Mouse (Mus musculus) kidney, embryonic 16.5 days (tissue): ENCODE results near the gene Tbc1d5. TPM values are rescaled to one million over a fixed set of nuclear protein-coding genes. Genes with fewer than 3 reads are reported as not detected.
A peak's percentile ranks its signal among the peaks of the same experiment; 100 is the strongest.

Experiments
- ATAC-seq: fragments of 200-750 bp; cut with Nextera tagmentation; 2 replicates; pipeline ENCODE4 v1.8.0; 2017; ENCODE audit warnings: moderate TSS enrichment; ENCODE audit not compliant: low FRiP score, low TSS enrichment
- H3K27ac ChIP-seq: fragments of 300-500 bp; sonication (generic); 2 replicates; pipeline ENCODE4 v1.5.1; 2014; ENCODE audit warnings: low read length
- H3K27me3 ChIP-seq: fragments of 300-500 bp; sonication (generic); 2 replicates; pipeline ENCODE4 v1.6.1; 2014; ENCODE audit warnings: low read length, control low read depth, mixed read lengths; ENCODE audit not compliant: insufficient read depth
- H3K36me3 ChIP-seq: fragments of 300-500 bp; sonication (generic); 2 replicates; pipeline ENCODE4 v1.6.1; 2014; ENCODE audit warnings: low read length, control low read depth, mixed read lengths; ENCODE audit not compliant: insufficient read depth
- H3K4me1 ChIP-seq: fragments of 300-500 bp; sonication (generic); 2 replicates; pipeline ENCODE4 v1.6.1; 2014; ENCODE audit warnings: low read length, control low read depth, mixed read lengths; ENCODE audit not compliant: insufficient read depth
- H3K4me2 ChIP-seq: fragments of 300-500 bp; sonication (generic); replicated peaks from 2 replicates; pipeline ENCODE4 v1.6.1; 2014; ENCODE audit warnings: low read depth, low read length
- H3K4me3 ChIP-seq: fragments of 300-500 bp; sonication (generic); 2 replicates; pipeline ENCODE4 v1.5.1; 2014; ENCODE audit warnings: mild to moderate bottlenecking, low read length
- H3K9ac ChIP-seq: fragments of 300-500 bp; sonication (generic); replicated peaks from 2 replicates; pipeline ENCODE4 v1.6.1; 2014; ENCODE audit warnings: low read length
- H3K9me3 ChIP-seq: fragments of 300-500 bp; sonication (generic); 2 replicates; pipeline ENCODE4 v1.6.1; 2016; ENCODE audit warnings: low read length, control low read depth
- WGBS: fragments of 180-500 bp; shearing (Covaris S2); extraction: QIAGEN DNeasy Blood & Tissue Kit; methylation state at CpG from one replicate; pipeline ENCODE4 v1.1.7; 2014; 5-methylcytosine and 5-hydroxymethylcytosine counted together
- polyA plus RNA-seq: library from polyadenylated mRNA; unstranded; fragments of >200 nt; fragmentation: Nextera tagmentation; extraction: Ambion mirVana; gene quantifications from 2 replicates; pipeline ENCODE4 v1.2.1, GENCODE M21; 2015

The Tbc1d5 gene
- polyA plus RNA-seq, 1 experiment from 2014 or later = 12.2 TPM

GRCm38 (mm10) chr17:51191381-51191780 lies 12.2 kb upstream of the Tbc1d5 start:
- H3K9ac ChIP-seq = no peak overlapping the region
- WGBS = 89% methylated on average over 1 of the region's 1 CpGs
- no peak overlapping the region for H3K4me2 ChIP-seq
- no peak for ATAC-seq
- H3K27ac ChIP-seq = no peak overlapping the region
- no peaks in the 10 kb centered on the region for H3K27me3 ChIP-seq
- H3K4me1 ChIP-seq = no peaks in the 10 kb centered on the region
- H3K4me3 ChIP-seq = no peak overlapping the region
- H3K36me3 ChIP-seq = no peaks in the 10 kb centered on the region
- no peaks in the 10 kb centered on the region for H3K9me3 ChIP-seq

GRCm38 (mm10) chr17:51182715-51183114 lies 3.6 kb upstream of the Tbc1d5 start:
- 85% methylated on average over 2 of the region's 2 CpGs for WGBS
- H3K36me3 ChIP-seq = no peaks in the 10 kb centered on the region
- no peak for ATAC-seq

GRCm38 (mm10) chr17:51178491-51179194 lies 509 bp downstream of the Tbc1d5 start:
- Histone ChIP-seq H3K4me2 (peak overlapping the region; percentile 79), H3K27ac (peak overlapping the region; percentile 92), H3K27me3 (no peaks in the 10 kb centered on the region), H3K36me3 (no peaks in the 10 kb centered on the region), H3K4me3 (peak overlapping the region; percentile 61), H3K4me1 (peaks cover 9% of the 10 kb centered on the region), H3K9me3 (no peaks in the 10 kb centered on the region), H3K9ac (peak overlapping the region; percentile 94)
- peak; percentile 86 for ATAC-seq
- under 1% methylated on average over 54 of the region's 59 CpGs for WGBS

More at GRCm38 (mm10) chr17:51182715-51183114, 3.6 kb upstream of the Tbc1d5 start:
- H3K4me3 ChIP-seq = no peak overlapping the region
- H3K27ac ChIP-seq = no peak overlapping the region
- H3K9ac ChIP-seq = no peak overlapping the region
- no peak overlapping the region for H3K4me2 ChIP-seq
- H3K9me3 ChIP-seq = no peaks in the 10 kb centered on the region
- no peaks in the 10 kb centered on the region for H3K27me3 ChIP-seq
- peaks cover 6% of the 10 kb centered on the region for H3K4me1 ChIP-seq

- Histone ChIP-seq H3K9me3 (no peaks in the 10 kb centered on the region), H3K27me3 (no peaks in the 10 kb centered on the region), H3K4me3 (peak overlapping the region; percentile 61), H3K9ac (peak overlapping the region; percentile 94), H3K36me3 (no peaks in the 10 kb centered on the region), H3K4me2 (peak overlapping the region; percentile 79), H3K4me1 (peaks cover 9% of the 10 kb centered on the region), H3K27ac (peak overlapping the region; percentile 92; the same call in 1 of the 2 replicates)
- no peak for ATAC-seq
- WGBS = 46% methylated on average over 6 of the region's 6 CpGs
Measured at GRCm38 (mm10) chr17:51177923-51178322, 1.2 kb downstream of the Tbc1d5 start.

GRCm38 (mm10) chr17:51172332-51172731 lies 6.8 kb downstream of the Tbc1d5 start:
- 91% methylated on average over 1 of the region's 1 CpGs for WGBS
- H3K27me3 ChIP-seq = no peaks in the 10 kb centered on the region
- H3K36me3 ChIP-seq = no peaks in the 10 kb centered on the region
- H3K9ac ChIP-seq = no peak overlapping the region
- no peak for ATAC-seq
- H3K4me3 ChIP-seq = no peak overlapping the region
- no peak overlapping the region for H3K27ac ChIP-seq
- no peak overlapping the region for H3K4me2 ChIP-seq
- no peaks in the 10 kb centered on the region for H3K9me3 ChIP-seq
- no peaks in the 10 kb centered on the region for H3K4me1 ChIP-seq

- H3K4me2 ChIP-seq = no peak overlapping the region
- 94% methylated on average over 3 of the region's 3 CpGs for WGBS
- ATAC-seq = no peak
Measured at GRCm38 (mm10) chr17:51171504-51171903, 7.6 kb downstream of the Tbc1d5 start.

GRCm38 (mm10) chr17:51169911-51170310 lies 9.2 kb downstream of the Tbc1d5 start:
- H3K9me3 ChIP-seq = no peaks in the 10 kb centered on the region
- WGBS = 83% methylated on average over 4 of the region's 4 CpGs
- H3K4me3 ChIP-seq = no peak overlapping the region
- no peak overlapping the region for H3K9ac ChIP-seq
- H3K4me1 ChIP-seq = no peaks in the 10 kb centered on the region
- H3K27ac ChIP-seq = no peak overlapping the region
- H3K27me3 ChIP-seq = no peaks in the 10 kb centered on the region
- H3K36me3 ChIP-seq = no peaks in the 10 kb centered on the region
- no peak overlapping the region for H3K4me2 ChIP-seq
- ATAC-seq = no peak

More at GRCm38 (mm10) chr17:51171504-51171903, 7.6 kb downstream of the Tbc1d5 start:
- no peaks in the 10 kb centered on the region for H3K27me3 ChIP-seq
- no peak overlapping the region for H3K27ac ChIP-seq
- no peak overlapping the region for H3K9ac ChIP-seq
- no peaks in the 10 kb centered on the region for H3K36me3 ChIP-seq
- no peaks in the 10 kb centered on the region for H3K9me3 ChIP-seq
- H3K4me1 ChIP-seq = no peaks in the 10 kb centered on the region
- H3K4me3 ChIP-seq = no peak overlapping the region

- H3K36me3 ChIP-seq = no peaks in the 10 kb centered on the region
- no peak overlapping the region for H3K4me2 ChIP-seq
- no peaks in the 10 kb centered on the region for H3K4me1 ChIP-seq
- 0 out of 2 replicates have a peak, but pooled peaks cover 5% of the 10 kb centered on the region for H3K9me3 ChIP-seq
- H3K4me3 ChIP-seq = no peak overlapping the region
- no peak for ATAC-seq
- H3K9ac ChIP-seq = no peak overlapping the region
- H3K27ac ChIP-seq = no peak overlapping the region
- H3K27me3 ChIP-seq = no peaks in the 10 kb centered on the region
Measured at GRCm38 (mm10) chr17:51162366-51162765, 16.8 kb downstream of the Tbc1d5 start.

GRCm38 (mm10) chr17:51159261-51159660 lies 19.9 kb downstream of the Tbc1d5 start:
- Histone ChIP-seq H3K36me3 (no peaks in the 10 kb centered on the region), H3K9ac (no peak overlapping the region), H3K4me3 (no peak overlapping the region), H3K27me3 (no peaks in the 10 kb centered on the region), H3K4me1 (no peaks in the 10 kb centered on the region), H3K9me3 (0 out of 2 replicates have a peak, but pooled peaks cover 5% of the 10 kb centered on the region), H3K4me2 (no peak overlapping the region), H3K27ac (no peak overlapping the region)
- WGBS = 95% methylated on average over 5 of the region's 5 CpGs
- ATAC-seq = no peak

- no peaks in the 10 kb centered on the region for H3K27me3 ChIP-seq
- no peak overlapping the region for H3K4me3 ChIP-seq
- ATAC-seq = no peak
- H3K9ac ChIP-seq = no peak overlapping the region
- no peak overlapping the region for H3K27ac ChIP-seq
- no peaks in the 10 kb centered on the region for H3K4me1 ChIP-seq
- 56% methylated on average over 3 of the region's 3 CpGs for WGBS
- H3K4me2 ChIP-seq = no peak overlapping the region
- H3K9me3 ChIP-seq = no peaks in the 10 kb centered on the region
- no peaks in the 10 kb centered on the region for H3K36me3 ChIP-seq
Measured at GRCm38 (mm10) chr17:51150999-51151398, 28.2 kb downstream of the Tbc1d5 start.
